Mouse (Mus musculus): ENCODE measurements around the gene Trim29.
A peak's percentile ranks its signal among the peaks of the same experiment; 100 is the strongest.

Gene Trim29

DNA sequence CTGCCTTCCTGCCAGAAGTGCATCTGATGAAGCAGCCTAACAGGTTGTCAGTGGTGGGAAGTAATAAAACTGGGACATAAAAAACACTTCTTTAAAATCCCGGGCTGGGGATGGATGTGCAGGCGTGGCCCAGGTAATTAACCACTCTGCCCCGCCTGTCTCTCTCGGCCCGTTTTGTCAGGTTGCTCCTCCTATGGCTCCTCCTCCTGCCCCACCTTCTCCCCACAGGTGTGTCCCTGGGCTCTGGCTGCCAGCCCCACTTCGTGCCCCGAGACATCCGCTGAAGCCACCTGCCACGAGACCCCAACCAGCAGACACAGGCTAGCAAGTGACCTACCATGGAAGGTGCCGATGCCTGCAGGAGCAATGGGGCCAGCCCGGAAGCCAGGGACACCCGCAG, at the start of gene Trim29:
TSS of gene Trim29 (plus strand) at position 311 of the 400 bp plus-strand sequence.
- DNase-seq (ENCODE audit: low read depth, low spot score): no peak

GRCm38 (mm10) chr9:43261124-43261907, 49.3 kb upstream of the Trim29 start:
- no peak for DNase-seq (ENCODE audit: low read depth, low spot score)

DNA sequence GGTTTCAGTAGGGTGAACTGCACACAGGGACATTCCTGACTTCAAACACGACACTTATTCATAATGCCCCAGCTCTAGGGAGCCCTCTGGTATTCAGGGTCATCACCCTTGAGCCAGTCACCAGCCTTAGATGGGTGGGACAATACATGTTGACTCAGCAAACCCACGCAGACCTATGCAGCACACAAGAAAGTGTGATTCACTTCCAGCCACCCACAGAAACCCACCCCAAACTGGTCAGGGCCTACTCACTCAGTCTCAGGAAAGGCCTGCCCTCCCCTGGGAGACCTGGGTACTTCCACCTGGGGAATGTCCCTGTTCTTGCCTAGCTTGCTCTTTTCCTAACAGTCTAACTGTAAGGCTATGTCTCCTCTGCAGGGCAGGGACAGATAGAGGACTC, 48.7 kb upstream of the Trim29 start:
- DNase-seq (ENCODE audit: low read depth, low spot score): no peak

DNA sequence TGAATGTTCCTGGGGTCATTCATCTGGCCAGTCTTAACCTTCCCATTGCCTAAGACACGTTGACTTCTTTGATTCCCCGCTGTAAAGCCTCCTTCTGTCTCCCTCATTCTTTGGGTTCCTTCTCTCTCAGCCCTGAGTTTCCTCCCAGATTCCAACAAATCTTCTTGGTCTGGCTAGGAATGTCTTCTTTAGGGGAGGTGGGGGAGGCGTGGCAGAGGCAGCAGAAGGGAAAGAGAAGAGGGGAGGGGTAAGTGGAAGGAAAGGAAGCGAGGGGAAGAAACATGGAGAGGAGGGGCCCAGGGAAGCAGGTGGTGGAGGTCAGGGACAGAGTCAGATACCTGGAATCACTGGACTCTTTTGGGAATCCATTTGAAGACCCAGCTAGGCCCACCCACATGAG, 48.3 kb upstream of the Trim29 start:
- DNase-seq (ENCODE audit: low read depth, low spot score): no peak

DNA sequence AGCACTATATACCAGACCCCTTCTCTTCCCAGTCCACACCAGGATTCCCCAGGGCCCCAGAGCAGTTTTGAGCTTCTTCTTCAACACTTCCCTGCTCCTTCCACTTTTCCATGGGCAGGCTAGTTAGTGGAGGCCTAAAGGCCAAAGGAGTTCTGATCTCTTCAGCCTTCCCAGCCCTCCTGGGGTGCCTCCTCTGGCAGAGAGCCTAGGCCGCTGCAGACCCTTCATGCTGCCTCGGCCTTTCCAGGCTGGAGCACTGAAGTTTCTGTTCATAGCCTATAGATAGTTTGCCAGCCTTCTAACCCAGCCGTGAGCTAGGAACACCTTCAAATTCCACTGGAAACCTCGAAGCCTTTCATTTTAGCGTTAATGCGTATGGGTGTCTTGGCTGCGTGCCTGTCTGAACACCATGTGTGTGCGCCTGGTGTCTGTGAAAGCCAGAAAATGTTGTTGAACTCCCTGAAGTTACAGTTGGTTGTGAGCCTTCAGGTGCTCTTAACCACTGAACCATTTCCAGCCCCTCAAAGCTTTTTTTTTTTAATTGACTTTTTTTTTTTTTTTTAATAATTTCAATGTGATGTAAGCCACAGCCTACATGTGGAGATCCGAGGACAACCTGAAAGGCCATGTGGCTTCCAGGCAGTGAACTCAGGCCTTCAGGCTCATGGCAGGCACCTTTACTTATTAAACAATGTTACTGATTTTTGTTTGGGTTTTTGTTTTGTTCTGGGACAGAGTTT, 47.7 kb upstream of the Trim29 start:
- no peak for DNase-seq (ENCODE audit: low read depth, low spot score)

DNA sequence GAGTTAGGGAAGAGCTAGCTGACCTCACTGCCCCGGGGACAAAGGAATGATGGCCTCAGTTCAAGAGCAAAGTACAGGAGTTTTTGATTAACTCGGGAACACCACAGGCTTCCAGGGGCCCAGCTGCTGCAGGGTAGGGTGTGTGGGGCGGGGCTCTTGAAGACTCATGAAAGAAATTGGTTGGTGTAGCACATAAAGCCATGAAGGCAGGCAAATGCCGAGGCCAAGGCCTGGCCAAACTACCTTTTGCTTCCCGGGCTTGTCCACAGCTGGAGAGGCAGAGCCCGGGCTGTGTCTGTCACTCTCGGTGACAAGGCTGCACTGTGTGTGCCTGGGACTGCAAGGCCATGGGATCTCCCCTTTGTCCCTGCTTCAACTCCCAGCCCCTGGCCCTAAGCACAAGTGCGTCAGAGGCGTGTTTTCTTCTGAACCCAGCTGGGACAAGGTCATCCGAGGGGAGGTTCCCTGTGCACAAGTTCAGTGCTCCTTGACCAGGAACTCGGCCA, 46.6 kb upstream of the Trim29 start:
- DNase-seq (ENCODE audit: low read depth, low spot score): no peak

DNA sequence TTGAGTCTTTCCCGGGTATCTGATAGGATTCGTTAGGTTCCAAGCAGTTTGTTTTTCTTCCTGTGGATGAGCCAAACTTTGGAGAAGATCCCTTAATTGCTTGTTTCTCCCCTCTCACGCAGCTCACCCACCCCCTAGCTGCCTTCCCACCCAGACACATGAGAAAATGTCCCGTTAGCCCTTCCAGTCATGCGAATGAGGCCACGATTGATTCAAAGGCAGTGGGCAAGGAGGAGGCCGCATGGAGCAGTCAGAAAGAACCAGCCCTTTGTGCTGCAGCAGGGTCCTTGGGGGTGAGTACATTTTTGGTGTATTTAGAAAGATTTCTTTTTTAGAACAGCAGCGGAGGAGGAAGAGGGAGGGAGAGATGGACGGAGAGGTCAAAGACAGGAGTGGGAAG, 45.5 kb upstream of the Trim29 start:
- DNase-seq (ENCODE audit: low read depth, low spot score): no peak

DNA sequence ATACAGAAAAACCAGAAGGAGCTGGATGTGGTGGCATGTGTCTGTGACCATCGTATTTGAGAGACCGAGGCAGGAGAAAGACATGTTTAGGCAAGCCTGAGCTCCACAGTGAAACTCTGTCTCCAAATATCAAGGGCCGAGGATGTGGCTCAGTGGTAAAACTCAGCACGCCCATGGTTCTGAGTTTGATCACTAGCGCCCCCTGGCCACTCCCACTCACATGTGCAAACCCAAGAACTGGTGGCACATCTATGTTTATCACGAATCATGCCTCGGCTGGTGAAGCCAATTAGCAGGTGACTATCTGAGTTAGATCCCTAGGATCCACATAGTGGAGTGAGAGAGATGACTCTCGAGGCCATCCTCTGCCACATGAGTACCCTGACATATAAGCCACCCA, 43.3 kb upstream of the Trim29 start:
- no peak for DNase-seq (ENCODE audit: low read depth, low spot score)

GRCm38 (mm10) chr9:43269166-43269565, 41.5 kb upstream of the Trim29 start:
- DNase-seq (ENCODE audit: low read depth, low spot score): no peak

GRCm38 (mm10) chr9:43270723-43271252, 39.9 kb upstream of the Trim29 start:
- no peak for DNase-seq (ENCODE audit: low read depth, low spot score)

DNA sequence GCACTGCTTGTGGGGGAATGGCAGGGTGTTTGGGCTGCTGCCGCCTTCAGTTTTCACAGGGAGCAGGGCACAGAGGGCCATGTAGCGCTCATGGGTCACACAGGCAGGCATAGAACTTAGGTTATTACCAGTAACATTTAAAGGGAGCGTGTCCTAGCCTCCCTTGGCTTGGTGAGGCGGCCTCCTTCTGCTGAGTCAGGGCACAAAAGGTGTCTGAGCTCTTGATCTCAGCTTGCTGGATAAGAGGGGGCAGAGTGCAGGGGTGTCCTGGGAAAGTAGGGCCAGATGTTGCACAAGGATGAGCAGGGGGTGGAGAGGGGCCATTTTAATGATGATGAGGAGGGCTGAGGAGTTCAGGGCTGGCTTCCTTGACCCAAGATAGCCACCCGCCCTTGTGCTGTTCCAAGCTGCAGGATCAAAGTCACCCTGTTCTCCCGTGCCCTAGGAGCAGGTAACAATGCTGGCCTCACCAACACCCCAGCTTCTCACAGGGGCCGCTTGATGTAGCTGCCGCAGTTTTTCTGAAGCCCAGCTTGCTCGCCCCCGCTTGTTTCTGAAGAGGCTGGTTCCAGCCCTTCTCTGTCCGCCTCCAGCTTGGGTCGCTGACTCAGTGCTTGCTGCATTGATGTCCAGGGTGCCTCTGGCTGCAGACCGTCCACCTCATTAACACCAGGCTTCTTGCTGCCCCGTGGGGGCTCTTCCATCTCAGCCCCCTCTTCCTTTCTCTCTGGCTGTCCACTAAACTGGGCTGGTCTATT, 38.7 kb upstream of the Trim29 start:
- no peak for DNase-seq (ENCODE audit: low read depth, low spot score)

GRCm38 (mm10) chr9:43273735-43274134, 36.9 kb upstream of the Trim29 start:
- no peak for DNase-seq (ENCODE audit: low read depth, low spot score)

DNA sequence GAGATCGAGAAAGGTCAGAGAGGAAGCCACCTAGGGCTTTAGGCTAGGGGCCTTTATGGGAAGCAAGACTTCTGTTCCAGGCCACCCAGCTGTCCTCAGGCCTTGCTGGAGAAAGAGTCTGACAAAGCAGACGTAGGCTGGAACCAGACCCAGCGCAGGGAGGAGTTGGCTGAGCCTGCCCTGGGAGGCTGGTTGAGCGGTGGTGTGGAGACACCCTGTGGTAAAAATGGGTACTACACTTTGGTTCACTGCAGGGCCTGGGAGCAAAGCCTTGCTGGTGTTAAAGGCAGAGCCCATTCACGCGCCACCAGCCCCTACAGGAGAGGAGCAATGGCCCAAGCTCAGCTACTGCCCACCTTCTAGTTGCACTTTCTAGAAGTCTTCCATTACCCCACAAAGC, 26.4 kb upstream of the Trim29 start:
- DNase-seq (ENCODE audit: low read depth, low spot score): peak; percentile 23

DNA sequence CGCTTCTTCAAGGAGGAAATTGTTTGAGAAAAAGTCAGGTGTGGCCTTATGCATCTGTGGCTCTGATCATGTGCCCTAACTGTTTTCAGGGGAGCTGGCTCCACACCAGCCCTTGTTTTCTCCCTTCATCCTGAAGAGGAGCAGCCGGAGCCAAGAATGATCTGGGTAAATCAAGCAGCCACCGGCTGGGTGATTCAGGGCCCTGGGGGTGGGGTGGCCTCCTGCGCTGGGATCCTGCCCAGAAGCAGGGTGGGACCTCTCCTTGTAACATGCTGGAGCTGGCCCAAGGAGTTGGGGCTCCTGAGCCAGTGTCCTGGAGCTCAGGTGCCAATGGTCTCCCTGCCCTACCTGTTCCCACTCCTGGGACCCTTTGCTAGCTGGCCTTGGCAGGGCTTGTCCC, 25.4 kb upstream of the Trim29 start:
- no peak for DNase-seq (ENCODE audit: low read depth, low spot score)

DNA sequence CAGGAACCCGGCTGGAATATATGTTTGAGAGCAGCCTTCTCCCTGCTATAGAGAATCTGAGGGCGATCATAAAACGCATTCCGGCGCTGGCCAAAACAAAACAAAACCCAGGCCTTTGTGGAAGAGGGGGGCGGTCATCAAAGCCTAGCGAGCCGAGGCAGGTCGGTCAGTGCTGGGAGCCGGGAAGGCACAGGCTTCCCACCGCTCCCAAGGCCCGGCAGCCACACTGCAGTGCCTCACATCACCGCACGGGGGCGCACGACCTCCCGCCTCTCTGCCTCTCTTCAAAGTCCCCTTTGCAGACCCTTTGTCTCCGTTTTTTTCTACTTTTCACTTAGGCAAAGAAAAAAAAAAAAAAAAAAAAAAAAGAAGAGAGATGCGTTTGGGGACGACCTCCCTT, 23.8 kb upstream of the Trim29 start:
- DNase-seq (ENCODE audit: low read depth, low spot score): no peak

- no peak for DNase-seq (ENCODE audit: low read depth, low spot score)
Observed at GRCm38 (mm10) chr9:43293058-43293457, 17.6 kb upstream of the Trim29 start.

GRCm38 (mm10) chr9:43300394-43300793, 10.3 kb upstream of the Trim29 start:
- peak; percentile 24 for DNase-seq (ENCODE audit: low read depth, low spot score)

DNA sequence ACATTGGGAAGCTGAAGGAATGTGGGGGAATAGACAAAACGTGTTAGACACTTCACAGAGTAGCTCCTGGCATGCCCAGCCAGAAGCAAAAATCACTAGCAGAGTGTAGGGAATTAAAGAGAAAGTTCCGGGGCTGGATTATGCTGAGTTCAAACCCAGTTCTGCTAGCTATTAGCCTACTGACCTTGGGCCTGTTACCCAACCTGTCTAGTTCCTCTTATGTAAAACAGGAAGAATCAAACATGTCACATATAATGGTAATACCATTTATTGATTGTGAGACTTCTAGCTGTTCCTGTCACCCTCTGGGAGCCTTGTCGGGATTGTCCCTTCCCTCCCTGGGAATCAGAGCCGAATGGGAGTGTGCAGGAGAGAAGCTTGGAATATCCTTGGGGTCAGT, 7.7 kb upstream of the Trim29 start:
- DNase-seq (ENCODE audit: low read depth, low spot score): no peak

- DNase-seq (ENCODE audit: low read depth, low spot score): no peak
Observed at GRCm38 (mm10) chr9:43305882-43306281, 4.8 kb upstream of the Trim29 start.

DNA sequence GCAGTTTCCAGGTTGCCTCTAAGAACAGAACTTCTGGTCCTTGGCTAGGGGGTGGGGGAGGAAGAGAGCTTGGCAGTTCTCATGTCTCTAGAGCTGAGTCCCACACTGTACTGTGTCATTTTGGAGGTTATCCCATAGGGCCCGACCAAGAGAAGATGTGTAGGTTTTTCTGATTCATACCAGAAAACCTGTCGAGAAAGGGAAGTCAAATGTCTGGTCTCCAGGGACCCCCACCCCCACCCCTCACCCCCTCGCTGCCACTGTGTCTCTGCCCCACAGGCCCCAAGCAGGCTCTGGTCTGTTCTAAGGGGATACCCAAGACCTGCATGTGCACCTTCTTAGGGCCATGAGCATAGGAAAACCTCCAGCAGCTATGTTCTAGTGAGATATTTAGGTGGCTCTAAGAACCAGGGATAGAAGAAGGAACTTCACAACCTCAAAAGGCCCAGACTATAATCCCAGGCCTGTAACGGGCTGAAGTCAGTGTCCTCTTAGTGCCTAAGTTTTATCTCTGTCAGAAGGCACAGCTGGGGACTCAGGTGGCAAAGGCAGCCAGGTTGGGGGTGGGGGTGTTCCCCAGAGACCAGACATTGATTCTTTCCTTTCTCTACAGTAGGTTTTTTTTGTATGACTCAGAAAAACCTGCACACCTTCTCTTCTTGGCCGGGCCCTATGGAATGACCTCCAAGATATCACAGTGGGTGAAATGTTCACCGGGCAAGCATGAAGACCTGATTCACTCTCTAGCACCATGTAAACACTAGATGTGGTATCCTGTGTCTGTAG, 1.4 kb upstream of the Trim29 start:
- DNase-seq (ENCODE audit: low read depth, low spot score): no peak

DNA sequence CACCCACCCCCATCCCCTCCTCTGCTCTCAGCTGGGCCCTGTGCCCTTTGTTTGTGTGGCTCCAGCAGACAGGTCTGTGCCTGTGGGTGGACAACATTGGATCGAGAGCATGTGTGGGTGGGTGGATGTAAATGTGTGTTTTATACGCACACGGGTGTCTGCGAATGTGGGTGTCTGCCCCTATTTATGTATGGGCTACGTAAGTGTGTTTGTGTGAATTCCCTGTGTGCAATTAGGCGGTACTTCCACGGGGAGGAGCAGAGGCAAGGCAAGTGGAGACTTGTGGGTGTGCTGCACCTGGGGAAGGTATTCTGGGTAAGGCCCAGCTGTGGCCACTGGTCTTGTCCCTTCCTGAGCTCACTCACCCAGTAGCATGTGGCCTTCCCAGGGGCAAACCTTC, 1.5 kb downstream of the Trim29 start:
- peak; percentile 67 for DNase-seq (ENCODE audit: low read depth, low spot score)
